Mouse (Mus musculus) midbrain, embryonic 10.5 days (tissue): ENCODE data around the gene Spa17. TPM values are rescaled to one million over a fixed set of nuclear protein-coding genes. Genes with fewer than 3 reads are reported as not detected.

ENCODE experiments used
- polyA plus RNA-seq: library from polyadenylated mRNA; unstranded; fragments of >200 nt; fragmentation: Nextera tagmentation; extraction: Ambion mirVana; gene quantifications from 2 replicates; pipeline ENCODE4 v1.2.1, GENCODE M21; 2016

Gene Spa17
- polyA plus RNA-seq, 1 experiment from 2014 or later = 13.9 TPM

Other genes with a start within 250 kb of the Spa17 start
- gene Hepacam, start 246.4 kb downstream of the Spa17 start, polyA plus RNA-seq = 0.04 and 0.05 TPM in 2 replicates
- 5.6 and 6.0 TPM in 2 replicates for gene Robo4, start 211.8 kb downstream of the Spa17 start, polyA plus RNA-seq
- gene Robo3, start 180.5 kb downstream of the Spa17 start, polyA plus RNA-seq = 13.1 and 36.6 TPM in 2 replicates
- gene Msantd2, start 124.4 kb downstream of the Spa17 start, polyA plus RNA-seq = 33.0 and 33.6 TPM in 2 replicates
- 28.6 and 31.5 TPM in 2 replicates for gene Esam, start 85.6 kb downstream of the Spa17 start, polyA plus RNA-seq
- 0.39 and 0.66 TPM in 2 replicates for gene Vsig2, start 74.5 kb downstream of the Spa17 start, polyA plus RNA-seq
- gene Nrgn, start 60.8 kb downstream of the Spa17 start, polyA plus RNA-seq = 1.1 and 1.3 TPM in 2 replicates
- gene Siae, start 58.0 kb downstream of the Spa17 start, polyA plus RNA-seq = 6.5 and 7.0 TPM in 2 replicates
- 133 and 142 TPM in 2 replicates for gene Tbrg1, start 43.6 kb upstream of the Spa17 start, polyA plus RNA-seq
- 0.17 and 0.22 TPM in 2 replicates for gene Panx3, start 55.5 kb upstream of the Spa17 start, polyA plus RNA-seq
- not detected in 2 replicates for gene Olfr160, start 102.5 kb upstream of the Spa17 start, polyA plus RNA-seq
- not detected in 2 replicates for gene Olfr874, start 131.4 kb upstream of the Spa17 start, polyA plus RNA-seq
- gene Olfr875, start 158.1 kb upstream of the Spa17 start, polyA plus RNA-seq = not detected in 2 replicates
- gene Olfr876, start 189.3 kb upstream of the Spa17 start, polyA plus RNA-seq = not detected in 2 replicates
- not detected in 2 replicates for gene Olfr877, start 240.5 kb upstream of the Spa17 start, polyA plus RNA-seq